Mouse (Mus musculus) lung, embryonic 14.5 days (tissue): ENCODE data around the gene Olfm3. TPM values are rescaled to one million over a fixed set of nuclear protein-coding genes. Genes with fewer than 3 reads are reported as not detected.

Experiments
- ATAC-seq: fragments of 200-750 bp; cut with Nextera tagmentation; 2 replicates; pipeline ENCODE4 v1.8.0; 2017; ENCODE audit warnings: mild to moderate bottlenecking, moderate TSS enrichment, moderate library complexity; ENCODE audit not compliant: insufficient read depth
- DNase-seq: peaks from one replicate; pipeline ENCODE4 v3.0.0-alpha.2; 2015
- H3K27ac ChIP-seq: fragments of 300-500 bp; sonication (generic); 2 replicates; pipeline ENCODE4 v1.5.1; 2014; ENCODE audit warnings: low read depth, mild to moderate bottlenecking, moderate library complexity
- H3K27me3 ChIP-seq: fragments of 300-500 bp; sonication (generic); 2 replicates; pipeline ENCODE4 v1.6.1; 2014; ENCODE audit warnings: low read length, control low read depth; ENCODE audit not compliant: insufficient read depth
- H3K36me3 ChIP-seq: fragments of 300-500 bp; sonication (generic); 2 replicates; pipeline ENCODE4 v1.6.1; 2014; ENCODE audit warnings: control low read depth; ENCODE audit not compliant: insufficient read depth
- H3K4me1 ChIP-seq: fragments of 300-500 bp; sonication (generic); 2 replicates; pipeline ENCODE4 v1.6.1; 2014; ENCODE audit warnings: antibody characterized with exemption, control low read depth; ENCODE audit not compliant: insufficient read depth
- H3K4me2 ChIP-seq: fragments of 300-500 bp; sonication (generic); 2 replicates; pipeline ENCODE4 v1.6.1; 2014; ENCODE audit warnings: mild to moderate bottlenecking
- H3K4me3 ChIP-seq: fragments of 300-500 bp; sonication (generic); 2 replicates; pipeline ENCODE4 v1.5.1; 2014; ENCODE audit warnings: low read depth, low read length
- H3K9ac ChIP-seq: fragments of 300-500 bp; sonication (generic); 2 replicates; pipeline ENCODE4 v1.6.1; 2014
- H3K9me3 ChIP-seq: fragments of 300-500 bp; sonication (generic); 2 replicates; pipeline ENCODE4 v1.6.1; 2016; ENCODE audit warnings: low read depth, low read length, control low read depth
- CTCF ChIP-seq: IDR thresholded peaks from 2 replicates; pipeline ENCODE4 v1.5.1; 2016; ENCODE audit warnings: antibody characterized with exemption, low read depth
- WGBS: fragments of 180-500 bp; shearing (Covaris S2); extraction: QIAGEN DNeasy Blood & Tissue Kit; methylation state at CpG from one replicate; pipeline ENCODE4 v1.1.7; 2014; 5-methylcytosine and 5-hydroxymethylcytosine counted together
- polyA plus RNA-seq: library from polyadenylated mRNA; unstranded; fragments of >200 nt; fragmentation: Nextera tagmentation; extraction: Ambion mirVana; gene quantifications from 2 replicates; pipeline ENCODE4 v1.2.1, GENCODE M21; 2014

Gene Olfm3
- polyA plus RNA-seq: not detected in 2 replicates

GRCm38 (mm10) chr3:114903924-114904438 is at the start of gene Olfm3:
Gene Olfm3, plus strand, starts transcription at chr3:114904078.
- Histone ChIP-seq H3K9me3 (no peaks in the 10 kb centered on the region), H3K4me2 (0 out of 2 replicates have a peak within 1 kb of the TSS, but pooled peaks have one; percentile 4), H3K4me3 (no peak within 1 kb of the TSS), H3K9ac (no peak within 1 kb of the TSS), H3K4me1 (no peaks in the 10 kb centered on the region), H3K36me3 (no peaks in the 10 kb centered on the region), H3K27ac (no peak within 1 kb of the TSS), H3K27me3 (no peaks in the 10 kb centered on the region)
- 6% methylated on average over 21 of the region's 21 CpGs for WGBS
- no peak for TF ChIP-seq CTCF
- ATAC-seq: peak; percentile 82; the same call in 1 of the 2 replicates
- peak; percentile 70 for DNase-seq

- no peak overlapping the region for H3K27ac ChIP-seq
- no peak overlapping the region for H3K9ac ChIP-seq
- TF ChIP-seq CTCF: no peak
- no peak for DNase-seq
- ATAC-seq: no peak
- H3K36me3 ChIP-seq: no peaks in the 10 kb centered on the region
- H3K4me2 ChIP-seq: no peak overlapping the region
- H3K9me3 ChIP-seq: no peaks in the 10 kb centered on the region
- H3K27me3 ChIP-seq: no peaks in the 10 kb centered on the region
- H3K4me1 ChIP-seq: no peaks in the 10 kb centered on the region
- WGBS: 71% methylated on average over 3 of the region's 3 CpGs
- no peak overlapping the region for H3K4me3 ChIP-seq
Observed at GRCm38 (mm10) chr3:114889764-114890163, 14.1 kb upstream of the Olfm3 start.

GRCm38 (mm10) chr3:114904633-114905423 is 950 bp downstream of the Olfm3 start:
- no peaks in the 10 kb centered on the region for H3K9me3 ChIP-seq
- H3K4me2 ChIP-seq: no peak overlapping the region
- no peak for ATAC-seq
- H3K27ac ChIP-seq: no peak overlapping the region
- H3K9ac ChIP-seq: no peak overlapping the region
- peak; percentile 49 for DNase-seq
- H3K27me3 ChIP-seq: no peaks in the 10 kb centered on the region
- no peak for TF ChIP-seq CTCF
- H3K4me3 ChIP-seq: no peak overlapping the region
- WGBS: 22% methylated on average over 16 of the region's 16 CpGs
- H3K36me3 ChIP-seq: no peaks in the 10 kb centered on the region
- no peaks in the 10 kb centered on the region for H3K4me1 ChIP-seq

- H3K9me3 ChIP-seq: no peaks in the 10 kb centered on the region
- no peak overlapping the region for H3K4me2 ChIP-seq
- H3K27me3 ChIP-seq: no peaks in the 10 kb centered on the region
- H3K4me3 ChIP-seq: no peak overlapping the region
- H3K27ac ChIP-seq: no peak overlapping the region
- no peaks in the 10 kb centered on the region for H3K4me1 ChIP-seq
- no peak for ATAC-seq
- no peak for TF ChIP-seq CTCF
- no peak overlapping the region for H3K9ac ChIP-seq
- no peaks in the 10 kb centered on the region for H3K36me3 ChIP-seq
- DNase-seq: no peak
Observed at GRCm38 (mm10) chr3:114907537-114907936, 3.7 kb downstream of the Olfm3 start.

- Histone ChIP-seq H3K4me2 (no peak overlapping the region), H3K9me3 (no peaks in the 10 kb centered on the region), H3K36me3 (no peaks in the 10 kb centered on the region), H3K27me3 (no peaks in the 10 kb centered on the region), H3K27ac (no peak overlapping the region), H3K9ac (no peak overlapping the region), H3K4me1 (no peaks in the 10 kb centered on the region), H3K4me3 (no peak overlapping the region)
- ATAC-seq (no peak), DNase-seq (no peak)
- 81% methylated on average over 3 of the region's 3 CpGs for WGBS
- no peak for TF ChIP-seq CTCF
Observed at GRCm38 (mm10) chr3:114908846-114909245, 5.0 kb downstream of the Olfm3 start.

GRCm38 (mm10) chr3:114920102-114920501 is 16.2 kb downstream of the Olfm3 start:
- H3K27me3 ChIP-seq: no peaks in the 10 kb centered on the region

GRCm38 (mm10) chr3:114929605-114930004 is 25.7 kb downstream of the Olfm3 start:
- TF ChIP-seq CTCF: no peak
- DNase-seq (no peak), ATAC-seq (no peak)
- Histone ChIP-seq H3K9me3 (no peaks in the 10 kb centered on the region), H3K4me3 (no peak overlapping the region), H3K9ac (no peak overlapping the region), H3K27me3 (no peaks in the 10 kb centered on the region), H3K4me1 (no peaks in the 10 kb centered on the region), H3K4me2 (no peak overlapping the region), H3K27ac (no peak overlapping the region), H3K36me3 (no peaks in the 10 kb centered on the region)
- 69% methylated on average over 4 of the region's 4 CpGs for WGBS

More at GRCm38 (mm10) chr3:114920102-114920501, 16.2 kb downstream of the Olfm3 start:
- Histone ChIP-seq H3K27ac (no peak overlapping the region), H3K4me3 (no peak overlapping the region), H3K4me1 (no peaks in the 10 kb centered on the region), H3K36me3 (no peaks in the 10 kb centered on the region), H3K9ac (no peak overlapping the region), H3K9me3 (no peaks in the 10 kb centered on the region), H3K4me2 (no peak overlapping the region)
- ATAC-seq (no peak), DNase-seq (no peak)
- TF ChIP-seq CTCF: no peak
- WGBS: 88% methylated on average over 3 of the region's 3 CpGs
